1 mouse cellular context compared by ENCODE assay signal in the genomic region with DNA sequence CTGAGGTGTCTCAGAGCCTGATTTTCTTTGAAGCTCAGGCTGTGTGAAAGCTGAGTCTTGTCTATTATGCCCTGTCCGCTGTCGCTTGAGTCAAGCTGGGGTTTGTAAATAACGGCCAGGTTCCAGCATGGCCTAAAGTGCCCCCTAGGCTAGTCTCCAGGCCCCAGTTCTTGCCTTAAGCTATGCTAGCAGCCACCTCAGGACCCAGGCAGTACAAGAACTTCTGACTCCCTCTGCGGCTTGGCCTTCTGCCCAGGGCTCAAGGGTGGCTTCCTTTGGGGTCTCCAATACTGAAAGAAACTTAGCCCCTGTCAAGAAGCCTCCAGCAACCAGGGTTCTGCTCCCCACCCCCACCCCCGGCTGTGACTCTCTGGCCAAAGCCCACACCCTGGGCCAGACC.
TF ChIP-seq lines count a peak whose summit lies in the region.

No protein-coding gene starts in this region.

TF ChIP-seq in myocyte, 11 proteins besides CTCF, POLR2A, EP300 and RAD21 (continued from another document):
- TF ChIP-seq MYOG (IDR thresholded peaks at IDR 0.05; ENCODE audit: control insufficient read depth in 1 of 3, insufficient read depth in 1 of 3, insufficient read length in 2 of 3, low read depth in 2 of 3) (no peak), E2F4 (IDR thresholded peaks at IDR 0.05; ENCODE audit: insufficient read depth) (no peak), CEBPB (IDR thresholded peaks at IDR 0.05; ENCODE audit: insufficient read depth, poor library complexity, severe bottlenecking) (no peak), USF1 (IDR thresholded peaks at IDR 0.05; ENCODE audit: low read depth) (no peak), TCF12 (IDR thresholded peaks at IDR 0.05; ENCODE audit: insufficient read depth, poor library complexity, severe bottlenecking) (no peak)
TF ChIP-seq in myocyte: peak in this region for 0.
